Mouse (Mus musculus): Measurements from ENCODE around the gene Bcl2. TPM values are rescaled to one million over a fixed set of nuclear protein-coding genes. Genes with fewer than 3 reads are reported as not detected.
A peak's percentile ranks its signal among the peaks of the same experiment; 100 is the strongest.

Bcl2 gene
- total RNA-seq, 1 experiment from 2014 or later: 66.0 TPM

GRCm38 (mm10) chr1:106679800-106680515 lies 34.1 kb downstream of the Bcl2 start:
- ATAC-seq (replicated peaks; ENCODE audit: low read depth, poor library complexity, severe bottlenecking): no peak

DNA sequence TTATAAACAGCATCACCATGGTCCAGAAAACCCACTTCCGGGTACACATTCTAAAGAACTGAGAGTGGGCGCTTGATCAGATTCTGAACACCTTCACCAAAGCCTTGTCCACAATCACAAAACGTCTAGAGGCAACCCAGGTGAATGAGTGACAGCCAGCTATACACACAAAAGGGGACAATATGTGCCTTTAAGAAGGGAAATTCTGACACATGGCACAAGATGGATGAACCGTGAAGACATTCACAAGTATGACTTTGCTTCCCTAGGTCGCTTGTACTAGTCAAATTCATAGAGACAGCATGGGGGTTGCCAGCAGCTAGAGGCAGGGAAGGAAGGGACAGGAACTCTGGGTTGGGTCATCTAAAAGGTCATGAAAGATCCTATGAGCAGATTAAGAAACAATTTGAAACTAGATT lies 36.0 kb downstream of the Bcl2 start:
- peak; percentile 60; the same call in 1 of the 2 replicates for ATAC-seq (replicated peaks; ENCODE audit: low read depth, poor library complexity, severe bottlenecking)

GRCm38 (mm10) chr1:106666140-106667088 lies 47.7 kb downstream of the Bcl2 start:
- ATAC-seq (replicated peaks; ENCODE audit: low read depth, poor library complexity, severe bottlenecking): peak; percentile 83

DNA sequence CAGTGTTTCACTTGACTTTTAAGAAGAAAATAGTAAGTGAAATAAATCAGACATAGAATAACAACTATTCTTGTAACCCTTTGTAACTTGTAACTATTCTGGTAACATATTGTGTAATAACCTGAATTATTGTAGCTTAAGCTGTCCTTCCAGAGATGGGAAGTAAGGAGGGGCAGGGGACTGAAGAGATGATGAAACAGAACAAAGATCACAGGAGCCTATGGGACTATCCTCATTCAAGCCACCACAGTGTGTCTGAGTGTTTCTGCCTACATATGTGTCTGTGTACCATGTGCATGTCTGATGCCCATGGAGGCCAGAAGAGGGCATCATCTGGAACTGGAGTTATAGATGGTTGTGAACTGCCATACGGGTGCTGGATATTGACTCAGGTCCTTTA lies 49.1 kb downstream of the Bcl2 start:
- ATAC-seq (replicated peaks; ENCODE audit: low read depth, poor library complexity, severe bottlenecking): peak; percentile 50; the same call in 1 of the 2 replicates

DNA sequence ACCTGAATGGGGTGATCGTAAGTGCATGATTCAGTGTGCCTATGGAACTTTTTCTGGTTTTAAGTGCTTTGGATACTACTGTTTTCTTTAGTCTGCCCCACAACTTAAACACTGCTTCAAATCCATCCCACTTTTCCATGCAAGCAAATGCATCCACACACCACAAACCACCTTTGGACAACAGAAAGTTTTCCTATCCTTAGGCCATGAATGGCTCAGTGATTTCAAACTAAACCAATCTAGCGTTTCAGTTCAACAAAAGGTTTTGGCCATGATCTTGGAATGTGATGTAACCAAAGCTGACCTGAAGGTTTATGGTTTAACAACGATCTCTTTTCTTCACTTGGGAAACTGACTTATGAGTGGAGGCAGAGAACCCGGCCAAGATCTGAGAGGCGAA lies 51.6 kb downstream of the Bcl2 start:
- no peak for ATAC-seq (replicated peaks; ENCODE audit: low read depth, poor library complexity, severe bottlenecking)

DNA sequence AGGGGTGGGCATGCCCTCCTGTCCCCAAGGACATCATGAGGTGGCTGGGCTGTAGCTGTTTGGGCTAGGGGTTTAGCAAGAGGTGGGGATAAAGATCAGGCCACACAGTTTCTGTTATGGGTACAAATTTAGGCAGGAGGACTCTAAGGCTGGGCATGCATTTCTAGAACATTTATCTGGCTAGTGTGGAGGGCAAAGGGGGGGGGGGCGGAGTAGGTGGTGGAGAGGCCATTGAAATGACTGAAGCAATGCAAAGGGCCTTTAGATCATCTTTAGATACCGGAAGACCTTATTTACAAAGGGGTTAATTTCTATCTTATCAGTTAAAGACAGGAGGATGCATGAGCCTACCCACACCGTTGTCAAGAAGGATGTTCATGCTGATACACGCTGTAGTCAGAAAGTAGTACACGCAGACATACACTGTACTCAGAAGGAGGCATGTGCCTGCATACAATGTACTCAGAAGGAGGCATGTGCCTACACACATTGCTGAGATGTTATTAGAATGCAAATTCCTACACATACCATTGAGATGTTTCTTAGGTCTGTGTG lies 55.7 kb downstream of the Bcl2 start:
- ATAC-seq (replicated peaks; ENCODE audit: low read depth, poor library complexity, severe bottlenecking): peak; percentile 49

- ATAC-seq (replicated peaks; ENCODE audit: low read depth, poor library complexity, severe bottlenecking): no peak
These were observed 57.8 kb downstream of the Bcl2 start for GRCm38 (mm10) chr1:106656207-106656738.

DNA sequence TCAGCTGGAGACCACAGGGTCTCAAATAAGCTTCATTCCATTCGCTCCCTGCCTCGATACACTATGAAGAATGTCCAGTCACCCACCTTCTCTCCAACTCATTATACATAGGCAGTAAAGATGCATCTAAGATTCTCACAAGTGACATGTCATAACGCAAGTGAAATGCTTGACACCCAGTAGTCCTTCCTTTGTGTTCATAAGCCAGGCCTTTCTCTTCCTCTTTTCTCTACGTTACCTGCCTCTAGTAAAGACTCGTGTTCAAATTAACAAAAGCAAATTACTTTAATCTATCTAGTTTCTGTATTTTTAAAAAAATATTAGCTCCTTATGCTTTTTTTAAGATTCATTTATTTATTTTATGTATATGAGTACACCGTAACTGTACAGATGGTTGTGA lies 59.8 kb downstream of the Bcl2 start:
- ATAC-seq (replicated peaks; ENCODE audit: low read depth, poor library complexity, severe bottlenecking): no peak

GRCm38 (mm10) chr1:106653441-106653860 lies 60.6 kb downstream of the Bcl2 start:
- ATAC-seq (replicated peaks; ENCODE audit: low read depth, poor library complexity, severe bottlenecking): peak; percentile 87

DNA sequence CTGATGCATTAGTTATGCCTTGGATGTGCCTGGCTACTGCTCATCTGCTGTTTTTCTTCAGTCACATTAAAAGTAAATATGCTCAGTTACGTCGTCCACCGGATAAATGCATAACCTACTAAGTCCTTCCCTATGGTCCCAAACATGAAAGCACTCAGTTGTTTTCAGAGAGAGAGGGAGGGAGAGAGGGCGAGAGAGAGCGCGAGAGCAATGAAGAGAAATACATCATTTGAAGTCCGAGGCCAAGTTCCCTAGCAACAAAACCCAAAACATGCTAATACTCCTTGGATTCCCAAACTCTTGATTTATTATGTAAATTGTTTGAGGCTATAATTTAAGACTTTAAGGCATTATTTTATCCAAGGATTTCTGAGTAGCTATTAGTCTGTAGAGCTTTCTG lies 62.9 kb downstream of the Bcl2 start:
- no peak for ATAC-seq (replicated peaks; ENCODE audit: low read depth, poor library complexity, severe bottlenecking)

- no peak for ATAC-seq (replicated peaks; ENCODE audit: low read depth, poor library complexity, severe bottlenecking)
These were observed 63.6 kb downstream of the Bcl2 start for GRCm38 (mm10) chr1:106650427-106650826.

GRCm38 (mm10) chr1:106647336-106647735 lies 66.7 kb downstream of the Bcl2 start:
- no peak for ATAC-seq (replicated peaks; ENCODE audit: low read depth, poor library complexity, severe bottlenecking)

DNA sequence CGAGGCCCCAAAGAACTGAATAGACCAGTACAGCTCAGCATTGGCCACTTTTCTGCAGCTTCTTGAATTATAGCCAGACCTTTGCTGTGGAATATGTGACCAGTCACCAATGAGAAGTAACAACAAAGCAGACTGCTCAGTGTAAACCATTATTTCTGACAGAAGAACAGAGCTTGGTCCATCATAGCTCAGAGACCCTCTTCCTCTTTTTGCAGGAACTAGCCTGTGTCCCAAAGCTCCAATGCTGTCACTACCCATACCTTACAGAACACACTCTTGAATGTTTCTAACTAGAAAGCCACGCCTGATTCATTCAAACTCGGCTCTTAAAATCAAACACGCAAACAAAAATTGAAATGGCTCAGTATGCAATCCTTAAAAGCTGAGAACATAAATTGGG lies 69.5 kb downstream of the Bcl2 start:
- peak; percentile 67 for ATAC-seq (replicated peaks; ENCODE audit: low read depth, poor library complexity, severe bottlenecking)

DNA sequence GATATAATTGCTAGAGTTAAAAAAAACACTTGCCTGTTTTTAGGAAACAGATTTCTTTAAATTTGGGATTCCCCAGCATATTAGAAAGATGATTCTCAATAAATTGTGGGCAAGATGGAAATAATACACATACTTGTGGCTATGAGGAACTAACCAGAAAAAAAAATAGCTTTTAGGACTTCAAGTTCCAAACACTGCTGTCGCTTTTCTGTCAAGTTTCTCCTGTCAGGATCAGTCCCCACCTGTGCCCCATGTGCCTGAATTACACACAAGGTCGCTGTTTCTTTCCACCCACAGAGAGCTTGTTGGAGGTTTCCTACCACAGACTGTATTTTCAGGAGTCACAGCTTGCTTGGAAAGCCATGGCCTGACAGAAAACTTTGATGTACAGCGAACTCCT lies 70.5 kb downstream of the Bcl2 start:
- ATAC-seq (replicated peaks; ENCODE audit: low read depth, poor library complexity, severe bottlenecking): no peak

GRCm38 (mm10) chr1:106640577-106640976 lies 73.5 kb downstream of the Bcl2 start:
- no peak for ATAC-seq (replicated peaks; ENCODE audit: low read depth, poor library complexity, severe bottlenecking)

DNA sequence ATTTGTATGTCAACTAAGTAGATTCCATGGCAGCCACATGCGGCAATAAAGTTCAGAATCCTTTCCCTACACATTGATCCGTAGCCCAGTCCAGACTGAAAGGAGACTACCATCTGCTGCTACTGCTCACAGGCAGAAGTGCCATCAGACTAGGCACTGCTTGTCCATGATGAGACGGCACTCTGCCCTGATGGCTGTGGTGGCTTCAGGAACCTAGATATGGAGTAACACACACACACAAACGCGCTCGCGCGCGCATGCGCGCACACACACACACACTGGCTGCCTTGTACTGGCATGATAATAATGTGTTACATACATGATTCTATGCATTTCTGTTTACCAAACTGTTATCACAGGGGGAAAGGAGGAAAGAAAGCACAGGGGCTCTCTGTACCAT lies 76.4 kb downstream of the Bcl2 start:
- ATAC-seq (replicated peaks; ENCODE audit: low read depth, poor library complexity, severe bottlenecking): peak; percentile 63

DNA sequence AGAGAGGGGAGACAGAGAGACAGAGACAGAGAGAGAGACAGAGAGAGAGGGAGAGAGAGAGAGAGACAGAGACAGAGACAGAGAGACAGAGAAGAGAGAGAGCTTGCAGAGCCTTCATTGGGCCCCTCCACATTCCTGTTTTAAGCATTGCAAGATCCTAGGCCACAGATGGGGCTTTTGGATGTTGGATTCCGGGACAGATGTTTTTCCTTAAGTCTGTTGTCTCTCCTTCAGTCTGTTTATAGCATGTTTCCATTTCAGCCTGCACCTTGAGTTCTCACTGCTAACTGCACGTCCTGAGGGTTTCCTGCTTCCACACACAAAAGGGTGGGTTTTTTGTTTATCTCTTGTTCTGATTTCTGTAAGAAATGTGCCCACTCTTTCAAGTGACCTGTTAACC lies 77.4 kb downstream of the Bcl2 start:
- no peak for ATAC-seq (replicated peaks; ENCODE audit: low read depth, poor library complexity, severe bottlenecking)

DNA sequence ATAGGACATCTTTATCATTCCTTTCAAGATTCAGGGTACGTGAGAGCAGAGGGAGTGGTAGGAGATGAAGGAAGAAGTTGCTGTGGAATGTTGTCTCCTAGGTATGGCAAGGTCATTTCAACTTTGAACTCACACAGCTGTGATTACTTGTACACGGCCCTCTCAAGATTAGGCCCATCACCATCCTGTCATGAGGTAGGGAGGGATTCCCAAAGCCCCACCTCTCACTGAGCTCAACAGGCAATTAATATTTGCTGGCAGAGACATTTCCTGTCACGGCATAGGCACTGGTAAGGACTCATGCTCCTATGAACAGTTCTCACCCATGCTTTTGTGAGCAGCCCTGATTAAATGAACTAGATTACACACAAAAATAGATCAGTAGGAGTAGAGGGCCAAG lies 80.9 kb downstream of the Bcl2 start:
- no peak for ATAC-seq (replicated peaks; ENCODE audit: low read depth, poor library complexity, severe bottlenecking)

DNA sequence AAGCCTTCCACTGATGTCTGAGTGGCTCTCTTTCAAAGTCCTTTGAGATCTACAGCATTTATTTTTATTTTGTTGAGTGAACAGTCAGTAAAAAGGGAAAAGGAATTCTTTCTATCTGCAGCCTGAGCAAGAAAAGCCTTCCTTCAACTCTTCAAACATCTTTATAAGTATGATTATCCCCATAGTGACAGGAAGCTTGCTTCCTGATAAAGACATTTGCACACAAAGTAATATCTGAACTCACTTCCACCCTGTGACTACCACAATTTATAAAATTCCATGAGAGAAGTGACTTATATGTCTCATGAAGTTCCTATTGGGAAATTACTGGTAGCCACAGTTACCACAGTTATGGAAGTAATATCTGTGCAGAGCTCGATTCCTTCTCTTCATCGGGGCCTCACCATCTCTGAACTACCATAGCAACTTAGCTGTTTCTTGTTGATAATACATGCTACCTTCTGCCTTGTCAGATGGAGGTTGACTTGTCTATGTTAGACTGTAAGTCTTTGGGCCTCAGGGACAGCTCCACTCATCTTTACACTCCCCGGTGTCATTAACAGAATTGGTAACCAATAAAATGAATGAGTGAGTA lies 82.1 kb downstream of the Bcl2 start:
- no peak for ATAC-seq (replicated peaks; ENCODE audit: low read depth, poor library complexity, severe bottlenecking)

DNA sequence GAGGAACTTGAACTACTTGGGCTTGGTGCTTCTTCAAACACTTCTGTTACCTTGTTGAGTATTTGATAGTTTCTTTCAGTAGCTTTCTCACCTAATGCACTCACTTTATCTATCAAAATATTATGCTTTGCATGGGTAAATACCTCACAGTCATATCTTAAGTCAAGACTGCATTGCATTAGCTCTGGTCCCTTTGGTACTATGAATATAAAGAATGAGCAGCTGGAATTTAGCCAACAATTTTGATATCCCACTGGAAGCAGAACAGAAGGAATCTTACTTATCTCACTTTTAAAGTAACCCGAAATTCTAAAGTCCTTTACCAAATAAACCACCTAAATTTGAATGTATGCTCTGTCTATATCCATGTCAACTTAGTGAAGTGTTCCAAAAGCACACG lies 83.1 kb downstream of the Bcl2 start:
- no peak for ATAC-seq (replicated peaks; ENCODE audit: low read depth, poor library complexity, severe bottlenecking)
